Mouse (Mus musculus): Measurements from ENCODE around the gene Nme8. TPM values are rescaled to one million over a fixed set of nuclear protein-coding genes. Genes with fewer than 3 reads are reported as not detected.

Gene Nme8
- total RNA-seq (2012; rRNA removed) (not detected in 2 replicates), polyA plus RNA-seq (2012; ENCODE audit: insufficient read depth in 1 of 2, insufficient read length in 2 of 2, low read depth in 1 of 2, low replicate concordance in 2 of 2, missing spikeins in 1 of 2) (not detected)

DNA sequence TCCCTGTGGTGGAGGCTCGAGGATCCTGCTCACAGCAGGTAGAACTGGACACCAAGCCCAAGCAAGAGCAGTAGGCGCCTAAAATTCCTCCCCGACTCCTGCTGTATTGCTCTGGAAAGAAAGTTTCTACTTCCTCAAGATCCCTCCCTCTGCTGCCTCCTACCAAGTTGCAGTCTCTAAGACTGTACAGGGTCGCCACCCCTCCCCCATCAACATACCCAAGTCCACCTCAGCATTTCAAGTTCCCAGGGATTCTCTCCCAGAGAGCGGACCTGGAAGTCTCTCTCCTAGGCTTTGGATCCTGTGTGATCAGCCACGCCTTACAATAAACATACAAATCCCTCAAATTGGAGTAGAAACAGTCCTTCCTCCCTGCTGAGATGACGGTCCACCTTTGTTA, at the start of gene Nme8:
Nme8 (minus strand) TSS at position 5 of the 400 bp plus-strand sequence.
- DNase-seq (ENCODE audit: low read depth, low spot score): no peak
- Histone ChIP-seq H3K36me3 (ENCODE audit: control insufficient read depth in 1 of 2, insufficient read depth in 2 of 2, low read length in 2 of 2) (no peaks in the 10 kb centered on the region), H3K9me3 (replicated peaks; ENCODE audit: insufficient read depth, low read length) (no peaks in the 10 kb centered on the region), H3K4me3 (ENCODE audit: control insufficient read depth in 1 of 2, insufficient read depth in 1 of 2, low read depth in 2 of 2, low read length in 2 of 2) (no peak within 1 kb of the TSS), H3K4me1 (ENCODE audit: control insufficient read depth in 1 of 2, insufficient read depth in 2 of 2, low read length in 2 of 2) (no peaks in the 10 kb centered on the region), H3K27me3 (ENCODE audit: control insufficient read depth in 1 of 2, insufficient read depth in 2 of 2, low read length in 2 of 2) (peaks cover 0 to 3% of the 10 kb centered on the region in 2 experiments; a peak in 3 of 4 replicates), H3K27ac (ENCODE audit: control insufficient read depth, low read depth, low read length) (no peak within 1 kb of the TSS), H3K79me2 (ENCODE audit: control insufficient read depth, insufficient read depth, low read length, poor library complexity) (no peaks in the 10 kb centered on the region), H3K9ac (ENCODE audit: control insufficient read depth, low read depth, low read length, poor library complexity, severe bottlenecking) (no peak within 1 kb of the TSS)
- no peak for TF ChIP-seq NELFE (IDR thresholded peaks at IDR 0.05; ENCODE audit: low read depth, low read length)
- no peak for TF ChIP-seq MEF2A (IDR thresholded peaks at IDR 0.05; ENCODE audit: extremely low read depth, insufficient replicate concordance, low read depth, low read length, poor library complexity, severe bottlenecking)
- no peak for TF ChIP-seq SMC3 (IDR thresholded peaks at IDR 0.05; ENCODE audit: low read depth, low read length)
- no peak for TF ChIP-seq SIN3A (IDR thresholded peaks at IDR 0.05; ENCODE audit: low read length)
- no peak for TF ChIP-seq ETS1 (IDR thresholded peaks at IDR 0.05; ENCODE audit: low read depth, low read length)
- no peak for TF ChIP-seq EP300 (IDR thresholded peaks at IDR 0.05; ENCODE audit: low read depth in 1 of 2, low read length in 2 of 2)
- no peak for TF ChIP-seq TCF12 (IDR thresholded peaks at IDR 0.05; ENCODE audit: low read depth, low read length)
- TF ChIP-seq POLR2A (IDR thresholded peaks at IDR 0.05; ENCODE audit: control insufficient read depth in 1 of 2, insufficient read depth in 1 of 2, low read depth in 1 of 2, low read length in 2 of 2, poor library complexity in 1 of 2): no peak
- no peak for TF ChIP-seq HCFC1 (IDR thresholded peaks at IDR 0.05; ENCODE audit: low read depth, low read length)

DNA sequence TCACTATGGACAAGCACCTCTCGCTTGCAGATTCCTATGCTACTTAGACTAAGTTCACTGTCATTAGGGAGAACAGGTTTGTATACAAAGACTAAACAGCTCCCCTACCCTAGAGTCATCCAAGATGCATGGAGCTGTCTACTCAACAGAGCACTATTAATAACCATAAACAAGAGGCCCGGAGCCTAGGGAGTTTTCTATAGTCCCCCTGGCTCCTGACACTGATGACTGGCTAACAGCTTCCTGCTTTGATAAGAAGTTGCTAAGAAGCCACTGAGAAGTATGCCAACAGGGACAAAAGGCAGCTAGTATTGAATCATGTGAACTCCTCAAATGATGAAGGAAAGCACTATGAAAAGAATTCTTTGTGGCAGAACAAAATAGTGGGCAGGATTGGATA, 48.1 kb upstream of the Nme8 start:
- no peak overlapping the region for H3K4me3 ChIP-seq (ENCODE audit: control insufficient read depth in 1 of 2, insufficient read depth in 1 of 2, low read depth in 2 of 2, low read length in 2 of 2)
- no peaks in the 10 kb centered on the region for H3K9me3 ChIP-seq (replicated peaks; ENCODE audit: insufficient read depth, low read length)
- H3K4me1 ChIP-seq (ENCODE audit: control insufficient read depth in 1 of 2, insufficient read depth in 2 of 2, low read length in 2 of 2): no peaks in the 10 kb centered on the region
- H3K9ac ChIP-seq (ENCODE audit: control insufficient read depth, low read depth, low read length, poor library complexity, severe bottlenecking): no peak overlapping the region
- H3K36me3 ChIP-seq (ENCODE audit: control insufficient read depth in 1 of 2, insufficient read depth in 2 of 2, low read length in 2 of 2): no peaks in the 10 kb centered on the region
- no peak for DNase-seq (ENCODE audit: low read depth, low spot score)
- H3K79me2 ChIP-seq (ENCODE audit: control insufficient read depth, insufficient read depth, low read length, poor library complexity): no peaks in the 10 kb centered on the region
- no peak for TF ChIP-seq MAX (IDR thresholded peaks at IDR 0.05; ENCODE audit: low read length)
- no peak for TF ChIP-seq BHLHE40 (IDR thresholded peaks at IDR 0.05; ENCODE audit: borderline replicate concordance, low read depth, low read length)
- TF ChIP-seq ELF1 (IDR thresholded peaks at IDR 0.05; ENCODE audit: low read depth, low read length): no peak
- TF ChIP-seq GATA1 (IDR thresholded peaks at IDR 0.05; ENCODE audit: low read depth, low read length): no peak
- no peak for TF ChIP-seq UBTF (IDR thresholded peaks at IDR 0.05; ENCODE audit: borderline replicate concordance, insufficient read depth, low read depth, low read length)
- TF ChIP-seq NELFE (IDR thresholded peaks at IDR 0.05; ENCODE audit: low read depth, low read length): no peak
- TF ChIP-seq MEF2A (IDR thresholded peaks at IDR 0.05; ENCODE audit: extremely low read depth, insufficient replicate concordance, low read depth, low read length, poor library complexity, severe bottlenecking): no peak
- H3K27me3 ChIP-seq (ENCODE audit: control insufficient read depth in 1 of 2, insufficient read depth in 2 of 2, low read length in 2 of 2): no peaks in the 10 kb centered on the region; a peak in 2 of 4 replicates
- H3K27ac ChIP-seq (ENCODE audit: control insufficient read depth, low read depth, low read length): no peak overlapping the region

DNA sequence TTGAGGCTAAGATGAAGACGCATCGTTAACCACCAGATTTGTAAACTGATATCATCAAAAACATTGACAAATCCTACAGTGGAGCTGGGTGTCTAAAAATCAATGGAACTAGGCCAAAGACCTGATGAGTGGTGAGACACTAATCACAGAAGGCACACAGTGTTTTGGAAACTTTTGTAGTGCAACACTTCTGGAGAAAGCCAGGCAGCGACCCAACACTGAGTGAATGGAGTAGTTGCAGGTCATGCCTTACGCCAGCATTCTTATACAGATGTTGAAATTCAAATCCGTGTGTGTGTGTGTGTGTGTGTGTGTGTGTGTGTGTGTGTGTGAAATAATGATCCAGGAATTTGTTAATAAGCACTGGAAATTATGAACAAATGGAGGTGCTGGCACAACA, 46.9 kb upstream of the Nme8 start:
- no peaks in the 10 kb centered on the region for H3K36me3 ChIP-seq (ENCODE audit: control insufficient read depth in 1 of 2, insufficient read depth in 2 of 2, low read length in 2 of 2)
- H3K79me2 ChIP-seq (ENCODE audit: control insufficient read depth, insufficient read depth, low read length, poor library complexity): no peaks in the 10 kb centered on the region
- no peak overlapping the region for H3K27ac ChIP-seq (ENCODE audit: control insufficient read depth, low read depth, low read length)
- TF ChIP-seq GABPA (IDR thresholded peaks at IDR 0.05; ENCODE audit: low read depth, low read length): no peak
- no peak for TF ChIP-seq ZC3H11A (IDR thresholded peaks at IDR 0.05; ENCODE audit: low read depth, low read length)
- no peak for TF ChIP-seq EP300 (IDR thresholded peaks at IDR 0.05; ENCODE audit: low read depth in 1 of 2, low read length in 2 of 2)
- no peak for TF ChIP-seq ZKSCAN1 (IDR thresholded peaks at IDR 0.05; ENCODE audit: low read depth, low read length)
- no peak for TF ChIP-seq TBP (IDR thresholded peaks at IDR 0.05; ENCODE audit: low read depth, low read length)
- TF ChIP-seq USF2 (IDR thresholded peaks at IDR 0.05; ENCODE audit: borderline replicate concordance in 1 of 2, insufficient read depth in 1 of 2, low read depth in 1 of 2, low read length in 2 of 2): no peak
- no peak for TF ChIP-seq NELFE (IDR thresholded peaks at IDR 0.05; ENCODE audit: low read depth, low read length)
- TF ChIP-seq NRF1 (IDR thresholded peaks at IDR 0.05; ENCODE audit: insufficient read depth, low read depth, low read length, poor library complexity, severe bottlenecking): no peak
- no peak for TF ChIP-seq RAD21 (IDR thresholded peaks at IDR 0.05; ENCODE audit: low read depth, low read length)
- TF ChIP-seq BHLHE40 (IDR thresholded peaks at IDR 0.05; ENCODE audit: borderline replicate concordance, low read depth, low read length): no peak
- no peak for DNase-seq (ENCODE audit: low read depth, low spot score)
- no peaks in the 10 kb centered on the region for H3K4me1 ChIP-seq (ENCODE audit: control insufficient read depth in 1 of 2, insufficient read depth in 2 of 2, low read length in 2 of 2)
- H3K4me3 ChIP-seq (ENCODE audit: control insufficient read depth in 1 of 2, insufficient read depth in 1 of 2, low read depth in 2 of 2, low read length in 2 of 2): no peak overlapping the region
- no peaks in the 10 kb centered on the region; a peak in 1 of 4 replicates for H3K27me3 ChIP-seq (ENCODE audit: control insufficient read depth in 1 of 2, insufficient read depth in 2 of 2, low read length in 2 of 2)
- no peaks in the 10 kb centered on the region for H3K9me3 ChIP-seq (replicated peaks; ENCODE audit: insufficient read depth, low read length)
- H3K9ac ChIP-seq (ENCODE audit: control insufficient read depth, low read depth, low read length, poor library complexity, severe bottlenecking): no peak overlapping the region
